Mouse (Mus musculus) megakaryocyte-erythroid progenitor cell, adult 5-6 weeks (primary cell): Measurements from ENCODE around the gene Timp2. TPM values are rescaled to one million over a fixed set of nuclear protein-coding genes. Genes with fewer than 3 reads are reported as not detected.

Source experiments
- ATAC-seq: replicated peaks from 2 replicates; pipeline ENCODE4 v1.8.0; 2016; ENCODE audit warnings: mild to moderate bottlenecking, inconsistent platforms; ENCODE audit not compliant: severe bottlenecking, poor library complexity, low FRiP score, low TSS enrichment
- total RNA-seq, 2 experiments: library from RNA; stranded (forward) in 1 of 2; stranded (reverse) in 1 of 2; fragments of 200-1000, 215-1000 nt in 1 of 2; fragments of >200 nt in 1 of 2; fragmentation: Nextera tagmentation in 1 of 2; gene quantifications; 2 replicates each; pipeline ENCODE4 v1.2.3; 2014 to 2017

Gene Timp2
- total RNA-seq, 2 experiments from 2014 or later = 4.4 to 9.5 TPM

DNA sequence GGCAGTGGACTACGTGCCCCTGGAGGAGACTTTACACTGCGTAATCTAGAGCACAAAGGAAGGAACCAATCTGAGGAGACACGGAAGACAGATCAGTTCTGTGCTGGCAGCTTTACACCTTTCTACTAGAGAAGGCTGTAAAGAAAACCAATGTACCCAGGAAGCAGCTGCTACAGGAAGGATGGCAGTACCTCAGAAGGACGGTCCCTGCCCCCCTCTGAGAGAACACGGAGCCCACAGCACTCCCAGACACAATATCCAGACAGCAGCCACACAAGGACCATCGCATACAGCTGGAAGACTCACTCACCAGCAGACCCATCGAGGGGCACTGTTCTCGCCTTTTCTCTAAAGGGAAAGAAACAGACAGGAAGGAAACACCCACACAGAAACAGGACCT, 95.5 kb downstream of the Timp2 start:
- ATAC-seq = no peak

DNA sequence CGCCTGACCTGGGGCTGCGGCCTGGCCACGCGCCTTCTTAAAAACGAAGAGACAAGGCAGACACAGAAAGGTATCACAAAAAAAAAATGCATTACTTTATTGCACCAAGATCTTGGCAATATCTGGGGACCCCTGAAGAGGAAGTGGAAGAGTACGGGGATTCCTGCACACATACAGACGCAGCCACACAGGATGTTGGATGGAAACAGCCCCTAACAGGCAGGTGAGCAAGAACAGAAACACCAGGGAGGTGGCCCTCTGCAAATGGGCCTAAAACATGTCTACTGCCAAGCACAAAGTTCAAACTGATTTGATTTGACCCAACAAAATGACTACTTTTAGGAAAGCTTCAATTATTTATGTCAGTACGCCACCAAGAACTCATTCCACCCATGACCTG, 96.0 kb downstream of the Timp2 start:
- no peak for ATAC-seq

DNA sequence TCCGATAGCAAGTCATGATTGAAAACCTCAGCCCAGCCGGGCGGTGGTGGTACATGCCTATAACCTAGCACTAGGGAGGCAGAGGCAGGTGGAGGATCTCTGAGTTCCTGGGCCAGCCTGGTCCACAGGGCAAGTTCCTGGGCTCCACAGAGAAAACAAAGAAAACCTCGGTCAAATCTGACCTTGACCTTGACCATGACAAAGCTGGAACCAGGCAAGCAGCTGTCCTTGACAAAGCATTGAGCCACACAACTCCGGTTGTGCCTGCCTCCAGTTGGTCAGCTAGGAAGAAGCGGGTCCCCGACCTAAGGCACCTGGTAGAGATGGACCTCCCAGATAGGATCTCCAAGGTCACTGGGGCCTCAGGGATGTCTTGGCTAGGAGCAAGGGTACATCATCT, 99.2 kb downstream of the Timp2 start:
- no peak for ATAC-seq

DNA sequence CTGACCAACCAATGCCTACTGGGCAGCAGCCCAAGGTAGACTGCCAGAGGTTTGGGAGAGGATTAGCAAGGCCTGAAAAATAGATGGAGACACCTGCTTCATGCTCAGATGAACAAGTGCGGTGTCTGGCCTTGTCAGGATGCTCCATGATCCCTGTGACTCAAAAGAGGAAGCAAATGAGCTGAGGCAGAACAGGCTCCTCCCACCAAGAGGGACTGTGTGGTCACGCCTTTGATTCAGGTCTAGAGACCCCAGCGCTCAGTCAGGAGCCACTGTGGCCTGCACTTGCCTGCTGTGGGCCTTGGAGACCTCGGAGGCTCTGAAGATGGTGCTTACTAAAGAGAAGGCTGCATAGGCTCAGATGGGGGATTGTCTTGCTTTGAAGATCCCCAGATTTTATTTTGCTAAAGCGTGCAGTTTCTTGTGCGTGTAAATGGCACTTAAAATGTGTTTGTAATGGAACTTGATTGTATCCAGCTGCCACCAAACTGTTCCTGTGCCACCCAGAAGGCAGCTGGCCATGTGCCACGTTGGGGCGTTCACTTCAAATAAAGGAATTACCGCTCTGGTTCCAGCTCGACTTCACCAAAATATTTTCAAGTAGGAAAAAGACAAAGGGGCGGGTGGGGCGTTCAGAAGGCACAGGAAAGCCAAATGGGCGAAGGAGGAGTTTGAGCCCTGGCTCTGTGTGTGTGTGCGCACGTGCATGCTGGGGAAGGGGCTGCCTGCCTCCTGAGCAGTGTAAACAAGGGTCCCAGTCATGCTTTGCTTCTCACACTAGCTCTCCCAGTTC, 101.2 kb downstream of the Timp2 start:
- ATAC-seq = no peak; the same call in 1 of the 2 replicates

DNA sequence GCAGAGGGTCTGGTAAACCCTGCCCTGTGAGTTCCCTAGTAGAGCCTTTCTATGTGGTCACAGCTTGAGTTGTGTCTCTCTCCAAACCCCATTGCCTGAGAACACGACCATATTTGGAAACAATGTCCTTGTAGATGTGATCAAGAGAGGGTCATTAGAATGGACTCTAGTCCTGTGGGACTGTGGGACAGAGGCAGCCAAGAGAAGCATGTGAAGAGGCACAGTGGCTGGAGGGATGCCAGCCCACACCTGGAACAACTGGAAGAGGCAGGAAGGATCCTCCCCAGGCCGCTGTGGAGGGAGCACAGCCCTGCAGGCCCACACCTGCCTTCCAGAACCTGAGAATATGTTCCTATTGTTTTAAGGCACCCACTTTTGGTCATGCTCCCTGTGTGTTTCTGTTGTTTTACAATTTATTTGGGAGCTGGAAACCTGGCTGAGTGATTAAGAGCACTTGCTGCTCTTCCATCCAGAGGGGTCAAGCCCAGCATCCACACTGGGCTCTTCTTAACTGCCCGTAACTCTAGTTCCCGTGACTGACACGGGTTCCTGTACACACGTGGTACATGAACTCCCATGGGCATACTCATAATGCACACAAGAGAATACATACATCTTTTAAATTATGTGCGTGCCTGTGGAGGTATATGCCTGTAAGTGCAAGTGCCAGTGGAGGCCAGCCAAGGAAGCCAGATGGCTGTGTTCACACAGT, 101.9 kb downstream of the Timp2 start:
- no peak for ATAC-seq

Other genes with a start within 250 kb of the Timp2 start
- 0.05 and 1.2 TPM in 2 replicates for gene Dnah17, start 225.1 kb downstream of the Timp2 start, total RNA-seq (2014; fragmentation: Nextera tagmentation)
- gene Dnah17, start 225.1 kb downstream of the Timp2 start, total RNA-seq (2017) = 0.04 TPM in 1 of 2 replicates, not detected in the other
- gene Cyth1, start 107.1 kb downstream of the Timp2 start, total RNA-seq (2014; fragmentation: Nextera tagmentation) = 6.8 and 14.3 TPM in 2 replicates
- 11.2 and 17.7 TPM in 2 replicates for gene Cyth1, start 107.1 kb downstream of the Timp2 start, total RNA-seq (2017)
- gene Usp36, start 65.5 kb downstream of the Timp2 start, total RNA-seq (2014; fragmentation: Nextera tagmentation) = 39.5 and 44.6 TPM in 2 replicates
- gene Usp36, start 65.5 kb downstream of the Timp2 start, total RNA-seq (2017) = 16.6 and 17.1 TPM in 2 replicates
- 0.81 and 2.2 TPM in 2 replicates for gene Cep295nl, start 13.2 kb downstream of the Timp2 start, total RNA-seq (2014; fragmentation: Nextera tagmentation)
- 1.2 TPM in 2 replicates for gene Cep295nl, start 13.2 kb downstream of the Timp2 start, total RNA-seq (2017)
- gene Lgals3bp, start 46.4 kb upstream of the Timp2 start, total RNA-seq (2014; fragmentation: Nextera tagmentation) = 174 and 211 TPM in 2 replicates
- gene Lgals3bp, start 46.4 kb upstream of the Timp2 start, total RNA-seq (2017) = 112 and 174 TPM in 2 replicates
- 23.9 and 24.7 TPM in 2 replicates for gene Cant1, start 63.3 kb upstream of the Timp2 start, total RNA-seq (2014; fragmentation: Nextera tagmentation)
- gene Cant1, start 63.3 kb upstream of the Timp2 start, total RNA-seq (2017) = 7.3 and 11.3 TPM in 2 replicates
- not detected in 2 replicates for gene C1qtnf1, start 72.5 kb upstream of the Timp2 start, total RNA-seq (2014; fragmentation: Nextera tagmentation)
- not detected in 2 replicates for gene C1qtnf1, start 72.5 kb upstream of the Timp2 start, total RNA-seq (2017)
- gene Engase, start 121.1 kb upstream of the Timp2 start, total RNA-seq (2014; fragmentation: Nextera tagmentation) = 13.5 and 13.7 TPM in 2 replicates
- gene Engase, start 121.1 kb upstream of the Timp2 start, total RNA-seq (2017) = 6.1 and 10.7 TPM in 2 replicates